19 mouse cellular contexts compared by ENCODE assay signal in the genomic region with DNA sequence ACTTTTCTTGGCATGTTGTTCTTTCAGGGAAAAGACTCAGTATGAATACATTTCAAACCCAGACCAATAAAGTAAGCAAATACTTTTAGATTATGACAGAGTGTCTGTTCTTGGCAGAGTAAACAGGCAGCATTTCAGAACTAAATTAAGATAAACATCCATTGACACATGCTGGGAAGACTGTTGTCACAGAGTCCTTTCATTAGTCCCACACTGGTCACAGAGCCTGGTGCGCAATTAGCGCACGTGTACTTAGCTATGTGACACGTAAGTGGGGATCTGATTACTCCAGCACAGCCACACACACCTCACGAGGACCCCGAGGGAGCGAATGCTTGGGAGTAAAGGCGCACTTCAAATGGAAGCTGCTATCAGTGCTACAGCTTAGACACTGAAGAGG. TPM values are rescaled to one million over a fixed set of nuclear protein-coding genes. Genes with fewer than 3 reads are reported as not detected.
A peak's percentile ranks its signal among the peaks of the same experiment; 100 is the strongest.
DNase-seq lines count a peak whose midpoint lies in the region; ATAC-seq and TF ChIP-seq lines count a peak whose summit lies in the region.
"Had no signal": no experiment of that assay in that cellular context is flagged by ENCODE, and none has a peak within 500 bp of the region (broad histone marks: within the 10 kb centered on the region; RNA-seq: fewer than 3 reads in every experiment).

No protein-coding gene starts in this region.

- WGBS in embryonic facial prominence, embryonic 14.5 days = 61% methylated on average over 8 of the region's 8 CpGs
- 52% methylated on average over 8 of the region's 8 CpGs for WGBS in embryonic facial prominence, embryonic 10.5 days
- 62% methylated on average over 8 of the region's 8 CpGs for WGBS in liver, adult 2 months
- 73% methylated on average over 8 of the region's 8 CpGs for WGBS in liver, postnatal 0 days (ENCODE audit: insufficient replicate concordance)
- 27% methylated on average over 8 of the region's 8 CpGs for WGBS in forebrain, postnatal 0 days

- no peak overlapping the region for H3K9ac ChIP-seq in embryonic facial prominence, embryonic 14.5 days (ENCODE audit: low read depth, low read length)
- H3K9ac ChIP-seq in liver, adult 2 months (ENCODE audit: low read depth, low read length) = no peak overlapping the region
- no peak overlapping the region for H3K9ac ChIP-seq in liver, postnatal 0 days (replicated peaks)
- no peak overlapping the region for H3K9ac ChIP-seq in forebrain, postnatal 0 days
- H3K9ac ChIP-seq: embryonic facial prominence, embryonic 13.5 days; limb, embryonic 15.5 days had no signal

- no peak overlapping the region for H3K4me2 ChIP-seq in embryonic facial prominence, embryonic 14.5 days (ENCODE audit: low read depth, low read length)
- H3K4me2 ChIP-seq in liver, postnatal 0 days (ENCODE audit: low read depth, low read length) = no peak overlapping the region
- H3K4me2 ChIP-seq in forebrain, postnatal 0 days (ENCODE audit: low read depth) = no peak overlapping the region
- H3K4me2 ChIP-seq: embryonic facial prominence, embryonic 13.5 days; heart, embryonic 11.5 days; limb, embryonic 15.5 days had no signal

- H3K9me3 ChIP-seq in embryonic facial prominence, embryonic 14.5 days (ENCODE audit: control insufficient read depth, low read length) = no peaks in the 10 kb centered on the region
- no peaks in the 10 kb centered on the region for H3K9me3 ChIP-seq in embryonic facial prominence, embryonic 10.5 days
- no peaks in the 10 kb centered on the region for H3K9me3 ChIP-seq in liver, postnatal 0 days (ENCODE audit: low read length)
- H3K9me3 ChIP-seq in forebrain, postnatal 0 days (ENCODE audit: low read length) = no peaks in the 10 kb centered on the region
- H3K9me3 ChIP-seq: embryonic facial prominence, embryonic 13.5 days; limb, embryonic 15.5 days had no signal

- no peak overlapping the region for H3K27ac ChIP-seq in embryonic facial prominence, embryonic 14.5 days (replicated peaks; ENCODE audit: low read depth, low read length)
- H3K27ac ChIP-seq in embryonic facial prominence, embryonic 10.5 days (replicated peaks) = no peak overlapping the region
- H3K27ac ChIP-seq in liver, adult 2 months (replicated peaks; ENCODE audit: insufficient read depth, low read depth, low read length) = no peak overlapping the region; the same call in 1 of the 2 replicates
- no peak overlapping the region for H3K27ac ChIP-seq in liver, postnatal 0 days (ENCODE audit: low read depth)
- H3K27ac ChIP-seq in forebrain, postnatal 0 days (ENCODE audit: low read depth, low read length) = no peak overlapping the region
- H3K27ac ChIP-seq: embryonic facial prominence, embryonic 13.5 days; limb, embryonic 15.5 days had no signal

- TF ChIP-seq POLR2A in liver, adult 2 months (IDR thresholded peaks at IDR 0.05; ENCODE audit: extremely low read depth, insufficient read depth, low read length) = no peak

- H3K79me2 ChIP-seq in liver, adult 2 months (ENCODE audit: control insufficient read depth, insufficient read depth, low read length) = no peaks in the 10 kb centered on the region

- ATAC-seq in embryonic facial prominence, embryonic 14.5 days (ENCODE audit: low read depth) = no peak
- no peak for ATAC-seq in liver, postnatal 0 days
- peak; percentile 73 for ATAC-seq in forebrain, postnatal 0 days
- ATAC-seq: intestine, postnatal 0 days had no signal

- peak; percentile 6 for DNase-seq in embryonic facial prominence, embryonic 14.5 days (ENCODE audit: low spot score)
- no peak for DNase-seq in embryonic facial prominence, embryonic 10.5 days (ENCODE audit: low spot score)
- peak; percentile 58 for DNase-seq in liver, adult 2 months (ENCODE audit: extremely low read depth, low read depth, low spot score)
- DNase-seq in liver, postnatal 0 days = no peak
- DNase-seq in Muller cell, postnatal 12 days (ENCODE audit: inconsistent ontology term) = peak; percentile 66
- DNase-seq in forebrain, postnatal 0 days = peak; percentile 25
- no peak for DNase-seq in cerebellum, adult 11-12 months
- no peak for DNase-seq in layer of hippocampus, adult 9-11 months
- DNase-seq: adrenal gland, postnatal 25 days; cerebellum, postnatal 14 days; gastrocnemius, postnatal 14 days; kidney, postnatal 10 days; right cerebral cortex, postnatal 14 days had no signal

- TF ChIP-seq CTCF in liver, adult 2 months (IDR thresholded peaks at IDR 0.05; ENCODE audit: low read depth, low read length) = no peak
- TF ChIP-seq CTCF in liver, postnatal 0 days (IDR thresholded peaks at IDR 0.05; ENCODE audit: low read depth) = no peak
- TF ChIP-seq CTCF in forebrain, postnatal 0 days (IDR thresholded peaks at IDR 0.05; ENCODE audit: low read depth) = no peak

- TF ChIP-seq EP300 in liver, postnatal 0 days (IDR thresholded peaks at IDR 0.05; ENCODE audit: low read depth) = no peak

- H3K36me3 ChIP-seq in embryonic facial prominence, embryonic 14.5 days (ENCODE audit: control insufficient read depth, insufficient read depth, low read length) = peaks cover 8% of the 10 kb centered on the region
- H3K36me3 ChIP-seq in embryonic facial prominence, embryonic 10.5 days (replicated peaks) = peaks cover 11% of the 10 kb centered on the region
- peaks cover 8% of the 10 kb centered on the region; the same call in 1 of the 2 replicates for H3K36me3 ChIP-seq in liver, adult 2 months (ENCODE audit: control insufficient read depth, insufficient read depth, low read length)
- H3K36me3 ChIP-seq in liver, postnatal 0 days (replicated peaks; ENCODE audit: insufficient read depth, low read length) = peaks cover 3% of the 10 kb centered on the region; the same call in 1 of the 2 replicates
- H3K36me3 ChIP-seq in forebrain, postnatal 0 days (ENCODE audit: insufficient read depth) = peaks cover 4% of the 10 kb centered on the region; the same call in 1 of the 2 replicates

- H3K4me3 ChIP-seq in embryonic facial prominence, embryonic 14.5 days (ENCODE audit: low read depth, low read length) = no peak overlapping the region
- no peak overlapping the region for H3K4me3 ChIP-seq in embryonic facial prominence, embryonic 10.5 days
- H3K4me3 ChIP-seq in liver, adult 2 months (ENCODE audit: insufficient read depth, low read depth, low read length) = no peak overlapping the region
- no peak overlapping the region for H3K4me3 ChIP-seq in liver, postnatal 0 days (ENCODE audit: low read depth, low read length)
- H3K4me3 ChIP-seq in forebrain, postnatal 0 days (ENCODE audit: low read depth, low read length) = no peak overlapping the region
- H3K4me3 ChIP-seq: embryonic facial prominence, embryonic 13.5 days; limb, embryonic 15.5 days; myocyte had no signal

- H3K27me3 ChIP-seq in embryonic facial prominence, embryonic 14.5 days (replicated peaks; ENCODE audit: control insufficient read depth, insufficient read depth, low read length) = no peaks in the 10 kb centered on the region
- H3K27me3 ChIP-seq in embryonic facial prominence, embryonic 10.5 days (replicated peaks; ENCODE audit: low read depth, poor library complexity, severe bottlenecking) = no peaks in the 10 kb centered on the region
- no peaks in the 10 kb centered on the region for H3K27me3 ChIP-seq in liver, adult 2 months (ENCODE audit: control insufficient read depth, insufficient read depth, low read length)
- H3K27me3 ChIP-seq in liver, postnatal 0 days (ENCODE audit: insufficient read depth, low read length) = no peaks in the 10 kb centered on the region
- no peaks in the 10 kb centered on the region for H3K27me3 ChIP-seq in forebrain, postnatal 0 days (ENCODE audit: insufficient read depth, low read length)
- H3K27me3 ChIP-seq: CH12.LX; embryonic facial prominence, embryonic 13.5 days; limb, embryonic 15.5 days had no signal

- no peaks in the 10 kb centered on the region for H3K4me1 ChIP-seq in embryonic facial prominence, embryonic 14.5 days (ENCODE audit: control insufficient read depth, insufficient read depth, low read length)
- H3K4me1 ChIP-seq in embryonic facial prominence, embryonic 10.5 days = peaks cover 14% of the 10 kb centered on the region
- H3K4me1 ChIP-seq in liver, adult 2 months (ENCODE audit: control insufficient read depth, insufficient read depth, low read length) = peaks cover 28% of the 10 kb centered on the region
- peaks cover 17% of the 10 kb centered on the region for H3K4me1 ChIP-seq in liver, postnatal 0 days (ENCODE audit: insufficient read depth)
- no peaks in the 10 kb centered on the region for H3K4me1 ChIP-seq in forebrain, postnatal 0 days (ENCODE audit: insufficient read depth)
- H3K4me1 ChIP-seq: embryonic facial prominence, embryonic 13.5 days; limb, embryonic 15.5 days had no signal

RNA-seq across cellular contexts. Expression of a gene that starts 52.1 kb away (rescaled TPM):
- polyA plus RNA-seq in embryonic facial prominence, embryonic 14.5 days (2014; fragmentation: Nextera tagmentation; extraction: Ambion mirVana) = 43.2 and 51.2 TPM in 2 replicates
- polyA plus RNA-seq in embryonic facial prominence, embryonic 10.5 days (2016; fragmentation: Nextera tagmentation; extraction: Ambion mirVana) = 32.3 and 32.4 TPM in 2 replicates
- 21.0 and 24.8 TPM in 2 replicates for total RNA-seq in liver, adult 2 months (2014; rRNA removed)
- 6.4 and 7.1 TPM in 2 replicates for polyA plus RNA-seq in liver, adult 2 months (2012; rRNA removed)
- polyA plus RNA-seq in liver, postnatal 0 days (2015; fragmentation: Nextera tagmentation; extraction: Ambion mirVana) = 12.5 and 12.6 TPM in 2 replicates
- total RNA-seq in forebrain, postnatal 0 days (2014; rRNA removed) = 20.9 and 30.0 TPM in 2 replicates
- polyA plus RNA-seq in forebrain, postnatal 0 days (2015; fragmentation: Nextera tagmentation; extraction: Ambion mirVana) = 43.7 and 45.6 TPM in 2 replicates

Comparison
In these comparisons a context has a peak if more than half of its experiments do, and no peak if none do; other contexts are left out.
1. DNase-seq: peak in embryonic facial prominence, embryonic 14.5 days (single experiment), liver, adult 2 months (single experiment), Muller cell, postnatal 12 days (single experiment) and forebrain, postnatal 0 days (single experiment); none in embryonic facial prominence, embryonic 10.5 days (single experiment), liver, postnatal 0 days (single experiment), cerebellum, adult 11-12 months (single experiment) and layer of hippocampus, adult 9-11 months (single experiment).